Mouse (Mus musculus) neural tube, embryonic 15.5 days (tissue): ENCODE measurements at regions not wholly inside any gene's neighbourhood (a gene's known extent, or its start where the extent isn't known, plus 50 kb on each side); places are given as distances from the start of the nearest gene placed in this dataset.

Experiments
- ATAC-seq: fragments of 200-750 bp; cut with Nextera tagmentation; 2 replicates; pipeline ENCODE4 v1.8.0; 2017; ENCODE audit warnings: mild to moderate bottlenecking, moderate TSS enrichment, moderate library complexity; ENCODE audit not compliant: low FRiP score
- H3K27ac ChIP-seq: fragments of 300-500 bp; sonication (generic); replicated peaks from 2 replicates; pipeline ENCODE4 v1.5.1; 2015; ENCODE audit warnings: mild to moderate bottlenecking, inconsistent platforms
- H3K27me3 ChIP-seq: fragments of 300-500 bp; sonication (generic); replicated peaks from 2 replicates; pipeline ENCODE4 v1.6.1; 2015; ENCODE audit warnings: inconsistent platforms
- H3K36me3 ChIP-seq: fragments of 300-500 bp; sonication (generic); 2 replicates; pipeline ENCODE4 v1.6.1; 2015; ENCODE audit warnings: inconsistent platforms
- H3K4me1 ChIP-seq: fragments of 300-500 bp; sonication (generic); 2 replicates; pipeline ENCODE4 v1.6.1; 2015; ENCODE audit warnings: inconsistent platforms
- H3K4me2 ChIP-seq: fragments of 300-500 bp; sonication (generic); 2 replicates; pipeline ENCODE4 v1.6.1; 2015; ENCODE audit warnings: inconsistent platforms, mild to moderate bottlenecking, moderate library complexity
- H3K4me3 ChIP-seq: fragments of 300-500 bp; sonication (generic); replicated peaks from 2 replicates; pipeline ENCODE4 v1.5.1; 2015; ENCODE audit warnings: mild to moderate bottlenecking, inconsistent platforms
- H3K9ac ChIP-seq: fragments of 300-500 bp; sonication (generic); replicated peaks from 2 replicates; pipeline ENCODE4 v1.6.1; 2015; ENCODE audit warnings: mild to moderate bottlenecking, inconsistent platforms
- H3K9me3 ChIP-seq: fragments of 300-500 bp; sonication (generic); replicated peaks from 2 replicates; pipeline ENCODE4 v1.6.1; 2016; ENCODE audit warnings: inconsistent platforms
- WGBS: fragments of 180-500 bp; shearing (Covaris S2); methylation state at CpG from one replicate; pipeline ENCODE4 v1.1.7; 2015; ENCODE audit warnings: mixed read lengths; 5-methylcytosine and 5-hydroxymethylcytosine counted together

DNA sequence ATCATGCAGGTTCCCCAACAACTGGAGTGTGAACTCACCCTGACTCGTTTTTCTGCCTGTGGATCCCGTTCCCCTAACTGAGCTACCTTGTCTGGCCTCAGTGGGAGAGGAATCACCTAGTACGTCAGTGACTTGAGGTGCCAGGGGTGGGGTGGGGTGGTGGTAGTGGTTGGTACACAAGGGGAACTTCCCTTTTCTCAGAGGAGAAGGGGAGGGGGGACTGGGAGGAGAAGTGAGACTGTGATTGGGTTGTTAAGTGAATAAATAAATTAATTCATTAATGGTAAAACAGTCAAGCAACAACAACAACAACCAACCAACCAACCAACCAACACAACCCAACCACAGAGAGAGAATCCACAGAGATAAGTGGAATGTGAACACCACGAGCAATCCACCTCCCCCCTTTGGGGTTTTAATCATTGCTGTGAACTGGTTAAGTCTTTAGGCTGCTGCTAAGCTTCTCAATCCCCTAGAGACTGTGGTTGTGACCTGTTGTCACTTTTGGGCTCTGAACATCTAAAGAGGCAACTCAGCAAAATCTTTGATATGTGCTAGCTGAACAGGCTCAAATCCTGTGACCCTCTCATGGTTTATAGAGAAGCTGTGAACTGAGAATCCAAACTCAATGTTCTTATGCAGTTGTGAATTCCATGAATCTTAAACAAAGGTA, 111.0 kb upstream of the Fbxo11 start:
- no peak overlapping the region for H3K27ac ChIP-seq
- H3K4me2 ChIP-seq = no peak overlapping the region
- H3K4me1 ChIP-seq = no peaks in the 10 kb centered on the region
- H3K9me3 ChIP-seq = no peaks in the 10 kb centered on the region
- WGBS = 90% methylated on average over 4 of the region's 4 CpGs
- no peak overlapping the region for H3K4me3 ChIP-seq
- no peaks in the 10 kb centered on the region for H3K36me3 ChIP-seq
- ATAC-seq = no peak
- H3K9ac ChIP-seq = no peak overlapping the region
- H3K27me3 ChIP-seq = no peaks in the 10 kb centered on the region

DNA sequence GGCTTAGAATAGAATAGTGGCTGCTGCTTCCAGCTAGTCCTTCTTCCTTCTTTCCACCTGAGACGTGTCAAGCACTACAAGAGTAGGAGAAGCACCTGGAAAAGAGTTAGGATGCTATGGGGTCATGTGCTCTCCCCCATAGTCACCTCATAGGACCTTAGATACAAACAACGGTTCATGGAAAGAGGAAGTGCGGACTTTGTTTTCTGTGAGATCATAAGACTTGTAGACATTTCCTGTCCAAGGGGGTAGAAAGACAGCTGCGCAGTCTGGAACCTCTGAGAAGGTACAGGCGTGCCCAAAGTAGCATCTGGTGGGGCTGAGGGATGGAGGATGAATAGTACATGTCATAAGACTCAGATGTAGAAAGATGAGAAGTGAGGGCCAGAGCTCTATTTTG, 125.6 kb upstream of the Fbxo11 start:
- Histone ChIP-seq H3K36me3 (no peaks in the 10 kb centered on the region), H3K27ac (no peak overlapping the region), H3K4me3 (no peak overlapping the region), H3K4me1 (0 out of 2 replicates have a peak, but pooled peaks cover under 1% of the 10 kb centered on the region), H3K9me3 (no peaks in the 10 kb centered on the region), H3K9ac (no peak overlapping the region), H3K4me2 (no peak overlapping the region), H3K27me3 (no peaks in the 10 kb centered on the region)
- no peak for ATAC-seq
- WGBS = 87% methylated on average over 5 of the region's 5 CpGs

DNA sequence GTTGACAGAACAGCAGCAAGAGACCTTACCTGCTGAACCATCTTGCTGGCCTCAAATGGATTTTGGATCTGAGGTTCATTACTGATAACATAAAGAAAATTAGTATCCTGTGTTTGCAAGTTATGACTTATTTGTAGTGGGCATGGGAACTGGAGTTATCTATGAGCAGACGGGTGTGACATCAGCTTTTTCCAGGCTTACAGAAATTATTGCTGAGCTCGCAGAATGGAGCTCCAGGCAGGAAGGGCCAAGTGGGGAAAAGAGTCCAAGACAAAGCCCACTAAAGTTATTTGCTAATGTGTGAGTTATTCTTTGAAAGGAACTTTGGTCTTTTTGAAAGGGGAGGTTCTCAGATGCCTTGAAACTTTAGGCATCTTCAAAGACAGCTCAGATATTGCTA, 126.4 kb upstream of the Fbxo11 start:
- 87% methylated on average over 2 of the region's 2 CpGs for WGBS
- no peak for ATAC-seq

DNA sequence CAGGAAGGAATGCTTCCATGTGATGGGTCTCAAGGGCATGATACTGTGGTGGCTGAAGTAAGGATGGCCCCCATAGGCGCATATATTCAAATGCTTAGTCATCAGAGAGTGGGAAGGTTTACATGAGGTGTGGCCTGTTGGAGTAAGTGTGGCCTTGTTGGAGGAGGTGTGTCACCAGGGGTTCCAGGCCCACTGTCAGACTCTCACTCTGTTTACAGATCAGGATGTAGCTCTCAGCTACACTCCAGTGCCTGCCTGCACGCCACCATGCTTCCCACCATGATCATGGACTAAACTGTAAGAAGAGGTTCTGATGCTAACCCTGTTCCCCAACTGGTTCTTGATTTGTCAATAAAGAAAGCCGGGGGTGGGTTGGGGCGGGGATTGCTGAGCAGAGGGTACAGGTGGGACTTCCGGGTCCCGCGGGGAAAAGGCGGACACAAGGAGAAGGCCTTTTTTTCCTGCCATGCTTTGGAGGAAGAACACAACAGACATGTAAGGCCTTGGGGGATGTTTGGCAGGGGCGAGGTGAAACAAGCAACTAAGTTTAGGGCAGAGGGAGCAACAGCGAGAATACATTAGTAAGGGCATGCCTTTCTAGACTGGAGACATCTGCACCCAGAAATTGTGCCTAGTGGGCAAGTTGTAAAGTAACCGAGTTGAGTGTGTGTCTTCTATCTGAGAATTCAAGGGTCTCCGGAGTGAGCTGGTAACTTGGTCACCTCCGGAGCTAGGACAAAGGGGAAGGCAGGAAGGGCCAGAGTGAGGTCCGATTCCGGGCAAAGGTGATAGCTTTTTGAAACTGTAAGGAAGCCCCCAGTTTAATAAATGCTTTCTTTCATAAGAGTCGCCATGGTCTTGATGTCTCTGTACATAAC, 127.1 kb upstream of the Fbxo11 start:
- 96% methylated on average over 16 of the region's 16 CpGs for WGBS
- H3K27me3 ChIP-seq = no peaks in the 10 kb centered on the region
- H3K9ac ChIP-seq = no peak overlapping the region
- no peak overlapping the region for H3K4me2 ChIP-seq
- H3K4me3 ChIP-seq = no peak overlapping the region
- H3K9me3 ChIP-seq = no peaks in the 10 kb centered on the region
- no peak overlapping the region for H3K27ac ChIP-seq
- H3K4me1 ChIP-seq = 0 out of 2 replicates have a peak, but pooled peaks cover 5% of the 10 kb centered on the region
- H3K36me3 ChIP-seq = no peaks in the 10 kb centered on the region
- no peak for ATAC-seq

More for the DNA sequence above, 126.4 kb upstream of the Fbxo11 start:
- Histone ChIP-seq H3K27me3 (no peaks in the 10 kb centered on the region), H3K9me3 (no peaks in the 10 kb centered on the region), H3K27ac (no peak overlapping the region), H3K4me3 (no peak overlapping the region), H3K36me3 (no peaks in the 10 kb centered on the region), H3K9ac (no peak overlapping the region), H3K4me2 (no peak overlapping the region), H3K4me1 (0 out of 2 replicates have a peak, but pooled peaks cover 5% of the 10 kb centered on the region)

DNA sequence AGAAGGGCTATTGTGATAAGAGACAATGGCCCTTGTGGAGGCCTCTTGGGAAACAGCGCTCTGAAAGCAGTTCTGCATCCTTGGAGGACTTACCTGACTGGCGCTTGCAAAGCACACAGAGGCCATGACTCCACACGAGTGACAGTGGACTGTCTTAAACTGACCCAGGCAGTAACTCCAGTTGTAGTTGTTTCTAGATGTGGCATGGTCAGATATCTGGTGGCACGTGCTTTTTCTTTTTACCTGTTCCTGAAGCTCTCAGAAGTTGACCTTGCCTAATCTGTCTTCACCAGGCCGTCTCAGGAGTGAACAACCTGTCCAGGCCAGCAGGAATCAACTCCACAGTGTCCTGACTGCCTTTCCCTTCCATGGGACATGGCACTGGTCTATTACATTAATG, 129.6 kb upstream of the Fbxo11 start:
- Histone ChIP-seq H3K9me3 (no peaks in the 10 kb centered on the region), H3K4me1 (0 out of 2 replicates have a peak, but pooled peaks cover 5% of the 10 kb centered on the region), H3K27me3 (no peaks in the 10 kb centered on the region), H3K27ac (no peak overlapping the region), H3K9ac (no peak overlapping the region), H3K36me3 (no peaks in the 10 kb centered on the region), H3K4me3 (no peak overlapping the region), H3K4me2 (no peak overlapping the region)
- WGBS = 92% methylated on average over 5 of the region's 5 CpGs
- no peak for ATAC-seq

DNA sequence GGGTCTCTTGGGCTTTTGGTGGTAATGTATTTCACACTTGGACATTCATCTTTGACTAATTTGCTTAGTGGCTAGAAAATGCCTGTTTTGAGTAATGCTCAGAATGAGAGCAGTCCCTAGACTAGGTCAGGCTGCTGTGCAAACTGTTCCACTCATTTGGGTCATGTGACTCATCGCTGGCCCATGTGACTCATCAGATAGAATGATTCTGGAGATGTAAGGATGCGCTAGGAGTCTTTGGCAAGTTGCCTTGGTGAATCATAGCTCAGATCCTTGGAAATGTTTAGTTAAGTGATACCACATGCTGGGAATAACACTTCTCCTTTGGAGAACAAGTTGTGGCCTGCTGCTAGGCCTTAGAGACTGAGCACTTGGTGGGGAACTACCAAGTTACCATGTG, 130.2 kb upstream of the Fbxo11 start:
- Histone ChIP-seq H3K27me3 (no peaks in the 10 kb centered on the region), H3K4me3 (no peak overlapping the region), H3K36me3 (no peaks in the 10 kb centered on the region), H3K4me2 (no peak overlapping the region), H3K9ac (no peak overlapping the region), H3K27ac (no peak overlapping the region), H3K9me3 (no peaks in the 10 kb centered on the region), H3K4me1 (0 out of 2 replicates have a peak, but pooled peaks cover 5% of the 10 kb centered on the region)
- WGBS = 95% methylated on average over 2 of the region's 2 CpGs
- ATAC-seq = no peak

DNA sequence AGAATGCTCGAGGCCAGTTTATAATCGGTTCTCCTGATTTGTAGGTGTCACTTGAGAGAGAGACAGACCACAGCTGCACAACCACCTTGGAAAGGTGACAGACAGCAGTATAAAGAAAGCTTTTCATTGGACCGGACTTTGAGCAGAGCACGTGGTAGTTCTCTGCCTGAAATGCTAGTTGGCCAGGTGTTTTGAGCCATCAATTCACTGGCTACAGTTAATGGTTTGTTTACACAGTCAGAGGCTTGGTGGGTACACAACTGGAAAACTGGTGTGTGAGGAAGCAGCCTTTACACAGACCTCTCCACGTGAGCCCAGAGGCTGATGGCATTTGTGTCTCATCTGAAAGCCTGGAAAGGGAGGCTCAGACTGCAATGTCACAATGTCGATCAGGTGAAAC, 130.8 kb upstream of the Fbxo11 start:
- no peaks in the 10 kb centered on the region for H3K36me3 ChIP-seq
- ATAC-seq = no peak
- H3K4me1 ChIP-seq = 0 out of 2 replicates have a peak, but pooled peaks cover 5% of the 10 kb centered on the region
- no peak overlapping the region for H3K4me2 ChIP-seq
- no peaks in the 10 kb centered on the region for H3K27me3 ChIP-seq
- H3K4me3 ChIP-seq = no peak overlapping the region
- no peak overlapping the region for H3K9ac ChIP-seq
- no peaks in the 10 kb centered on the region for H3K9me3 ChIP-seq
- 0 out of 2 replicates have a peak overlapping the region, but pooled peaks have one; percentile 39 for H3K27ac ChIP-seq
- 64% methylated on average over 6 of the region's 6 CpGs for WGBS

DNA sequence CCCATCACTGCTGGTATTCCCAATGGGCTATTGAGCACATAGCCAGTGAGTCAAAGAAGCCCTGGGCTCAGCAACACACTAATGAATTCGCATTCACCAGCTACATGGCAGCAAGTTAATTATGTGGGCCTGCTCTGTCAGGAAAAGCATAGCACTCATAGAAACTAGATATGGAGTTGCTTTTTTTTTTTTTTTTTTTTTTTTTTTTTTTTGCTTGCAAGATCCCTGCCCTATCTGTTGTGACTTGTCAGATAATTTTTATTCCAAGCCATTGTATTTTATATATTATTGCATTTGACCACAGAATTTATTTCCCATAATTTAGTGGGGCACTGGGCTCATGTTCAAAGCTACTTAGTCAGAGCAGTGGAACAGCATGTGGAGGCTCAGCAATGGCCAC, 131.2 kb upstream of the Fbxo11 start:
- Histone ChIP-seq H3K9ac (no peak overlapping the region), H3K27me3 (no peaks in the 10 kb centered on the region), H3K27ac (0 out of 2 replicates have a peak overlapping the region, but pooled peaks have one; percentile 39), H3K4me3 (no peak overlapping the region), H3K4me1 (0 out of 2 replicates have a peak, but pooled peaks cover 5% of the 10 kb centered on the region), H3K36me3 (no peaks in the 10 kb centered on the region), H3K4me2 (no peak overlapping the region), H3K9me3 (no peaks in the 10 kb centered on the region)
- ATAC-seq = no peak
- 54% methylated on average over 1 of the region's 1 CpGs for WGBS

DNA sequence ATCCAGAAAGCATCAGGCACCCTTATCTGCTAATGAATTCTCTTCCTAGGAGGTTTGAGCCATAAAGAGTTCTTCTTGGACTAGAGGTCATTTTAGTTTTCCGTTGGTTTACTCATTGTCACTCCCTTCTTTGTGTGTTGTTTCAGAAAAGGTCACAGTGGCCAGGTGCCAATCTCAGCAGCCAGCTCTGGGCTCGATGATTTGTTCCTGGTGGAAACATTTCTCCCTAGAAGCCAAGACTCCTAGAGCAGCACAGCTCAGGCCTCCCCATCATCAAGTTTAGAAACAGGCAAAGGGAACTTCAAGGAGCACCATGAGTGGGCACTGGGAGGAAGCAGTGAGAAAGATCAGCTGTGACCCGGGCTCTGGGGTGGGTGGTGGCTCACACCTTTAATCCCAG, 132.3 kb upstream of the Fbxo11 start:
- no peak overlapping the region for H3K27ac ChIP-seq
- ATAC-seq = no peak
- H3K4me2 ChIP-seq = no peak overlapping the region
- H3K27me3 ChIP-seq = no peaks in the 10 kb centered on the region
- 0 out of 2 replicates have a peak, but pooled peaks cover 5% of the 10 kb centered on the region for H3K4me1 ChIP-seq
- no peaks in the 10 kb centered on the region for H3K36me3 ChIP-seq
- WGBS = 61% methylated on average over 3 of the region's 3 CpGs
- H3K4me3 ChIP-seq = no peak overlapping the region
- H3K9ac ChIP-seq = no peak overlapping the region
- H3K9me3 ChIP-seq = no peaks in the 10 kb centered on the region

DNA sequence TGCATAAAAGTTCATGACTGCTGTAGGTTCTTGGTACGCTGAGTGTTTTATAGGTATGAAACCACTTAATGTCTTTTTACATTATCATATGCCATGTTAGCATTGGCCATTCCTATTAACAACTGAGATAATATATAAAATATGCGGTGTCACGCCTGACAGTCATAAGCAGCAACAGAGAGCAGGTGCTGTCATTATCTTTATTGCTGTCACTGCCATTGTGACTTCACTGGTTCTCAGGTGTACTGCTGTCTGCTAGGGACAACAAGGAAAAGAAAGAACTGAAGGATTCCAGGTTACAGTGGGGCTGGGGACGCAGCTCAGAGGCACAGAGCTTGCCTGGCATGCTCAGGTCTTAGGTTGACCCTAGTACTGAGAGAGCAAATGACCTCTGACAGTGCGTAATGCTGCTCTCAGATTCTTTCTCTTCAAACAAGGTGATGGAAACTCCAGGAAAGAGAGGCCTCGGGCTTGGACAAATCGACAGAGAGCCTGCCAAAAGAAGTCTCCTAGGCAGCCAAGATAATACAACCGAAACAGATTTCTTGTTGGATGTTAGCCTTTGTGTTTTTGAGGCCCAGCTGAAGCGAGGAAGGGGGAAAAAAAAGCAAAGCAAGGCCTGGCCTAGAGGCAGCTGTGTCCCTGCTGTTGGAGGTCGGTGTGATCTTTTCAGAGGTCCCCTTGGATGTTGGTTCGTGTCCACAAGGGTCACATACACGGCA, 136.3 kb upstream of the Fbxo11 start:
- Histone ChIP-seq H3K9me3 (no peaks in the 10 kb centered on the region), H3K27me3 (no peaks in the 10 kb centered on the region), H3K4me1 (no peaks in the 10 kb centered on the region), H3K27ac (no peak overlapping the region), H3K36me3 (no peaks in the 10 kb centered on the region), H3K9ac (no peak overlapping the region), H3K4me3 (no peak overlapping the region), H3K4me2 (no peak overlapping the region)
- ATAC-seq = no peak
- 72% methylated on average over 12 of the region's 12 CpGs for WGBS

DNA sequence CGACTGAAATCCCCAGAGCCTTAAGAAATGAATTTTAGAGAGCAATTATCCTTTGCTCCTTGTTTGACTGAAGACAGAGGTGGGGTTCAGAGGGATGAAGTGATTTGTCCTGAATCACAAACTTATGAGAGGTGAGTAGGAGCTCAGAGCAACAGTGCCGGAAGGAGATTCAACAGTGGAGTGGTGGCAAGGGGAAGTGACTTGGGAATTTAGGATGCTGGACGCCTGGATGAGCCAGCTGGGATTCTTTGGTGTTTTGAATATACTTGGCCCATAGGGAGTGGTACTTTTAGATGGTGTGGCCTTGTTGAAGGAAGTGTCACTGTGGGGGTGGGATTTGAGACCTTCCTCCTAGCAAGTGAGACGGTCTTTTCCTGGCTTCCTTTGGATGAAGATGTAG, 137.1 kb upstream of the Fbxo11 start:
- no peaks in the 10 kb centered on the region for H3K4me1 ChIP-seq
- no peaks in the 10 kb centered on the region for H3K27me3 ChIP-seq
- H3K4me3 ChIP-seq = no peak overlapping the region
- H3K9ac ChIP-seq = no peak overlapping the region
- 88% methylated on average over 4 of the region's 4 CpGs for WGBS
- no peak overlapping the region for H3K4me2 ChIP-seq
- H3K27ac ChIP-seq = no peak overlapping the region
- ATAC-seq = no peak
- no peaks in the 10 kb centered on the region for H3K36me3 ChIP-seq
- no peaks in the 10 kb centered on the region for H3K9me3 ChIP-seq
